Mouse (Mus musculus) urinary bladder, postnatal 36 days (tissue): ENCODE results near the gene Parp16.
"Not testable (repeated sequence)": the region's sequence is repeated elsewhere in the genome, so short reads cannot be mapped to it uniquely, and the experiment has no call there.

ENCODE experiments used
- DNase-seq, 2 experiments: peaks; one replicate each; pipeline ENCODE4 v3.0.0; 2022; ENCODE audit warnings: low spot score in 2 of 2, mixed read lengths in 1 of 2

The Parp16 gene

DNA sequence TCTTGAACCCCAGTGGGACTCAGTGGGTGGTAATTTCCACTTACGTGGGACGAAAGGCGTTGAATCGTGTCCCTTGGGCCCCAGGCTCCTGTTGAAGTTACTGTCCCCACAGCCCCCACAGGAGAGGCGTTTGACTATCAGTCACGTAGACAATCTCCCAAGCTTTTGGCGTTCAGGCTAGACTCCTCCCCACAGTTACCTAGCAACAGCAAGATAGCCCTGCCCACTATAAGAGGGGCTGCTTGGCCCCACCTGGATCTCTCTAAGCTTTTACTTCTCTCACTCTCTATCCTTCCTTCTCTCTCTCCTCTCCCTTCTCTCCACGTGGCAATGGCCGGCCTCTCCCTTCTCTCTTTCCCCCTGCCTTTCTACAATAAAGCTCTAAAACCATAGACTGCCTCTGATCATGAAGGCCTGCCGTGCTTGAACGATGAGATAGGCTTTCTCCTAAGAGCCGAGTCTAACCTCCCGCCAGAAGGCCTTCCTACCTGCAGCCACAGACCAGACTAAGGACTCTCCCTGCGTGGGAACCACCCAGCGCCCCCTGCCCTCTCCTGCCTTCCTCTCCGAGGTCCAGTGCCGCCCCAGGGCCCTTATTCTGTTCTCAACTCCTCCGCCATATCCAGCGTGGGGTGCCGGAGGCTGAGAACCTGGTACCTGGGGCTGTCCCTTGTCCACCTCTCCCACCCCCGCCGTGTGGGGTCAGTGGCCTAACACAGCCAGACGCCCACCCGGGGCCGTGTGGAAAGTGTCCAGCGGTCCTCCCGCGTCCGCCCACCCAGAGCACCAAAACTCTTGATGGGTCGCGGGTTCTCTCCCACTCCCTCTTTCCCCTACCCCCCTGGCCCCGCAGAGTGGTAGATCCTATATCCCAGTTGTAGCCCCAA is 13.4 kb downstream of the Parp16 start:
- no peak for DNase-seq

DNA sequence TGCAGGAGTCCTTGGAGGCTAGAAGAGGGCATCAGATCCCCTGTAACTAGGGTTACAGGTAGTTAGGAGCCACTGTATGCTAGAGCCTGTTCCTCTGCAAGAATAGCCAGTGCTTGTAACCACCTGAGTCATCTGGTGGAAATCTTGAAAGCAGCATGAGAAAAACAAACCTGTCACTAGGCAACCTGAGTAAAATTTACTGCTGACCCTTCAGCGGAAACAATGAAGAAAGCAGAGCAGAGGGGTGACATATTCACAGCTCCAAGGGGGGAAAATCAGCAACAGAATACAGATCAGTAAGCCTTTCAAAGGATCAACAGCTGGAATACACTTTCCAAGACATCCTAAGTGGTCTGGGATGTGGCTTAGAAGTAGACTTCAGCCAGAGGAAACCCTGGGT is 16.4 kb downstream of the Parp16 start:
- no peak for DNase-seq

DNA sequence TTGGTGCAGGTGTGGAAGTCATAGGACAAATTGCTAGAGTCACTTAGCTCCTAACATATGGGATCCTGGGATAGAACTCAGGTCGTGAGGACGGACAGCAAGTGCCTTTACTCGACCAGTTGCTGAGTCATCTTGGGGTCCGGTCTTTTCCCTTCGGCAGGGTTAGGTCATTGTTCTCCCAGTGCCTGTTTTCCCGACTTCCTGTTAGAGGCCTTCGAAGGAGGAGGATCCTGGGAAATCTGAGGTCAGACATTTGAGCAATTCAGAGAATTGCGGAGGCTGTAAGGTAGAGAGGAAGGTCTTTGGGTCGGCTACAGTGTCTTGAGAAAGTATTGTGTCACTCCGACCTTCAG is 19.2 kb downstream of the Parp16 start:
- no peak for DNase-seq

DNA sequence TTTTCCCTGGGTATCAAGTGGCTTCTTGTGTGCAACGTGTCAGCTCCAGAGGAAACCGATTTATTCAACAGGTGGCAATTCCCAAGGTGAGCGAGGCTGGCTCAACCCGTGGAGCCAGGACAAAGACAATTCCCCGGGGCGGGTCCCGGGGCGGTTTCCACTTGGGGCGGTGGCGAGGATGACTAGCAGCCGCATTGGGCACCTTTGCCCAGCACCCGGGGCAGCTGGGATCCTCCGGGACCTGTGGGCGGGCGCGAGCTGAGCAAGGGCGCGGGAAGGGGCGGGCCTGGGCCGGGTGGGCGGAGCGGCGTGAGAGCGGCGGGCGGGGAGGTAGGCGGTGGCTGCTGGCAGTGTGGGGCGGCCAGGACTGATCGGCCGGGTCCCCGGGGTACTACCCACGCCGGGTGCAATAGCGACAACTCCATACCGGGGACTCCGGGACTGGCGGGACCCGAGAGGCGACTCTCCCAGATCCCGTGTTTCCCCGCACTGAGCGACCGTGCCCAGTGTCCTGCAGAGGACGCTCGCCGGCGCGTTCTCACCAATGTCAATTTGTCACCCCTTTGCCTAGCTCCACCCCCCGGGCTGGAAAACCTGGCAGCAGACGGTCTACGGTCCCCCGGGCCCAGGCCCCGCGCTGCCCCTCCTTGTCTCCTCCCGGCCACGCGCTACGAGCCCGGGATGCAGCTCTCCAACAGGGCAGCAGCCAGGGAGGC is 19.8 kb downstream of the Parp16 start:
- DNase-seq, result peak; percentile 78 to 87

DNA sequence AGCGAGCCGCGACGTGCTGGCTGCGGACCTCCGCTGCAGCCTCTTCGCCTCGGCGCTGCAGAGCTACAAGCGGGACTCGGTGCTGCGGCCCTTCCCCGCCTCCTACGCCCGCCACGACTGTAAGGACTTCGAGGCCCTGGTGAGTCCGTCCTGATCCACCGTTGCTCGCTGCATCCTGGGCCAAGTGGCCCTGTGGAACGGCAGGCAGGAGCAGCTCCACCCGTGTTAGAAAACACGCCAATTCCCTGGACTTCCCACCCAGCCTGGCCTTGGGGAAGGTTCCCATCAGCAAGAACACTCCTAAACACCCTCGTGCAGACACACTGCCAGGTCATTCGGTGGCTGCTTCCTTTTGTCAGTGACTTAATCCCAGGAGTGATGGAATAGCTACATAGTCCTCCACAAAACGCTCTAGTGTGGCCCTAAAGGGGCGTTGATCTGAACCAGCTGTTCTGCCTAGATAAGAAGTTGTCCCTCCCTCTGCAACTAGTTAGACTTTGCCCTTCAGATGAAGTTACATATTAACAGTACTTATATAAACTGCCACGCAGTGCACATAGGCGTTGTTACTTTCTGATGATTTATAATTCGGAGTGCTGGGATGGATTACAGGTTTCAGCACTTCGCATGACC is 20.5 kb downstream of the Parp16 start:
- DNase-seq, result no peak

DNA sequence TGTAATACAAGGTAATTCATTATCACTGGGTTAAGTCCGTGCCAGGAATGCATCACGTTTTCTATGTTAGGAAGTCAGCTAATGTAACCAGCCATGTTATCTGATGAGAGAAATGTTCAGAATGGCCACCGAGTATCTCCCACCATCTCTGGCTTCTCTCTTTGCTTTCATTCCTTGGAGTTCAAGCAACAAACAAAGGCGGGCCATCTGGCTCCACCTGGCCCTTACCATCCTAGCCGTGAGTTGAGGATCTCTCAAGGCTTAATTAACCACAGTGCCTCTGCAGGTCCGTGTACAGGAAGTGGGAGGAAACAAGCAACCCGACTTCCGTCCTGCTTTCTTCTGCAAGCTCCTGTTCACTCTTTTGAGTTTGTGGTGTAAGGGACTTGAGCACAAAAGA is 21.8 kb downstream of the Parp16 start:
- no peak for DNase-seq

DNA sequence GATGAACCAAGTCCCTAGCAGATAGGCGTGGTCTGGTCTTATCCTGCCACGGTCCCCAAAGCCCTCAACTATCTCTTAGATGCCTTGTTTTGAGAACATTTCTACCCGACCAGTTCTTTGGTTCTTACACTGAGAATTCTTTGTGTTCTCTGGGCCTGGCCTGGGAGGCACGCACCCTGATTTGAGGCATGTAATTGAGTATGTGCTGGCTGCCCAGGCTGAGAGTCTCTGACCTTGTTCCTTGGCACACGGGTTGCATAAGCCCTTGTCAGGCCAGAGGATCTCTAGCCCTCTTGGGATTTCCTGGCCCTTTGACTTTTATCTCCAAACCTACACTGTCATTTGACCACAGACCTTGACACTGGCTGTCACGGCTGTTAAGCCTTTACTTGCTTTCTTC is 22.5 kb downstream of the Parp16 start:
- no peak for DNase-seq

DNA sequence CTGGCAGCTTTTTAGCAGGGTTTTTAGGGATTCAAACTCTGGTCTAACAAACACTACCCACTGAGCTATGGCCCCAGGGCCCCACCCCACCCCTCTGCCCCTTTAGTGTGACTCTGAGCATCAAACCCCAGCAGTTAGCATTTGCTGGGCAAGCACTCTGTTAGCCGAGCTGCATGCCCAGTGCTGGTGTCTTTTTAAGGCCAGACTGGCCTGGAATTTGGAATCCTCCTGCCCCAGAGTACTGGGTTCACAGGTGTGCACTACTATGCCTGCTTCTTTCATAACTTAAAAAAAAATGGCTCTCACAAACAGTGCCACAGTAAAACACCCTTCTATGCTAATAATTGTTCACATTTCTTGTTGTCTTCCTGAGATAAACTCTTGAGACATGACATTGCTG is 23.8 kb downstream of the Parp16 start:
- DNase-seq, result no peak

DNA sequence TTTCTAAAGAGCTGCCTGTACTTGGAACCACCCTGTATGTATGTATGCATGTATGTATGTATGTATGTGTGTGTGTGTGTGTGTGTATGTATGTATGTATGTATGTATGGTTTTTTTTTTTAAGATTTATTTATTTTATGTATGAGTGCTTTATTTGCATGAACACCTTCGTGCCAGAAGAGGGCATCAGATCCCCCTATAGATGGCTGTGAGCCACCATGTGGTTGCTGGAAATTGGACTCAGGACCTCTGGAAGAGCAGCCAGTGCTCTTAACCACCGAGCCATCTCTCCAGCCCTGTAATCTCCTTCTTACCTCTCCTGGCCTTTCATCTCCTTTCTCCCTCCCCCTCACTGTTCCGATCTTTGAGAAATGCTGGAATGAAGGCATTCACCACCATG is 25.2 kb downstream of the Parp16 start:
- DNase-seq, result not testable (repeated sequence)

DNA sequence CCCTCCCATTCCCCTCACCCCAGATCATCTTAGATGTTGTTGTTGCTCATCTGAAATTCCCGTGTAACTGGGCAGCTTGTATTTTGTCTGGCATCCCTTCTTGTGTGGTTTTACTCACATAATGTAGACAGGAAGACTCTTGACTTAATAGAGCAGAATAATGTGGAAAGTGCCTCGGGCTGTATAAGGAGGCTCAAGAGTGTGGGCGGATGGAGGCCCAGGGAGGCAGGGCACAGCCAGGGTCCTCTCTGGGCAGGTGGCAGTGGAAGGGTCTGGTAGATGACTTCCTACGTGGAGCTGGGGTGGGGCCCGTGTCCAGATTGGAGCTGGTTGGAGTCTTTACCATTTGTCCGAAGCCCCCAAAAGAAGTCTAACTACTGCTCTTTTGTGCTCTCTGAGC is 28.8 kb downstream of the Parp16 start:
- DNase-seq, result no peak

DNA sequence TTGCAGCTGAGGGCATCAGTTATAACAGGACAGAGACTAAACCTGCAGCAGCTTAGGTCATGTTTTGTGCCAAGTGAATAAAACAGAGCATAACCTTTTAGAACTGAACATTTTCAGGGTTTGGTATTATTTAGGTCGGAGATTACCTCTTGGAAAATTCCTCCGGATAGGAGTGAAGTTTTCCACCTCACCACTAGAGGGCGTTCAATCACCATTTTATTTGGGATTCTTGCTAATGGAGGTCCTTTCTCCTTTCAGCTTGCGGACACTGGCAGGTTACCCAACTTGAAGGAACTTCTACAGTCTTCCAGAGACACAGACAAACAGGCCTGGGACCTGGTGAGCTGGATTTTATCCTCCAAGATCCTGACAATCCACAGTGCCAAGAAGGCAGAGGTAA is 30.6 kb downstream of the Parp16 start:
- DNase-seq, result no peak

DNA sequence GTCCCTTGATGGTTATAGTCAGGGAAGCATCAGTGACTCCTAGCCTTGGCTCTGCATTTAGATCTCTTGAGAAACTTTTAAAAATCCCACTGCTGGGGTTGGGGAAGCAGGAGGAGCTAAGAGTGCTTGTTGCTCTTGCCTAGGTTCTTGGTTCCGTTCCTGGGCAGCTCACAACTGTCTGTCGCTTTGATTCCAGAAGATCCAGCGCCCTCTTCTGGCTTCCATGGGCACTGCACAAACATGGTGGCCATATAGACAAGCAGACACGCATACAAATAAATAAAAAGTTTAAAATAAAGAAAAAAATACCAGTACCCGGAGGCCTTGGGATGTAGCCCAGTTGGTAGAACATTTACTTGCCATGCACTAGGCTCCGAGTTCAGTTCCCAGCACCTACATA is 35.1 kb downstream of the Parp16 start:
- DNase-seq, result no peak

DNA sequence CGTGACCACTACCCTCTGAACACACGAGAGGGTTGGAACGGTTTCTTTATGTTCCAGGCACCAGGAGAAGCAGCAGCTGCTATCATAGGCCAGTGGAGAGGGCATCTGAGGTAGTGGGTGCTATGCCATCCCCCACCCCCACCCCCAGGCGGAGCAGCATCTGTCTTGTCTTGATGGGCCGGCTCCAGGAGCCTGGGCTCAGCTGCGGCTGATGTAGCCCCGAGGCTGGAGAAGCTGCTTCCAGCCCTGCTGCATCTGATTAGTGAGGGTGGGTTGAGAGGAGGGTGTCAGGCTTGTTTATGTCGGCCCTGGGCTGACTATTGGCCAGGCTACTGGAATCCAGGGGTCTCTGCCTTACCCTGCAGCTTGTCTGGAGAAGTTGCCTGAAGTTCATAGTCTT is 36.1 kb downstream of the Parp16 start:
- DNase-seq, result no peak

DNA sequence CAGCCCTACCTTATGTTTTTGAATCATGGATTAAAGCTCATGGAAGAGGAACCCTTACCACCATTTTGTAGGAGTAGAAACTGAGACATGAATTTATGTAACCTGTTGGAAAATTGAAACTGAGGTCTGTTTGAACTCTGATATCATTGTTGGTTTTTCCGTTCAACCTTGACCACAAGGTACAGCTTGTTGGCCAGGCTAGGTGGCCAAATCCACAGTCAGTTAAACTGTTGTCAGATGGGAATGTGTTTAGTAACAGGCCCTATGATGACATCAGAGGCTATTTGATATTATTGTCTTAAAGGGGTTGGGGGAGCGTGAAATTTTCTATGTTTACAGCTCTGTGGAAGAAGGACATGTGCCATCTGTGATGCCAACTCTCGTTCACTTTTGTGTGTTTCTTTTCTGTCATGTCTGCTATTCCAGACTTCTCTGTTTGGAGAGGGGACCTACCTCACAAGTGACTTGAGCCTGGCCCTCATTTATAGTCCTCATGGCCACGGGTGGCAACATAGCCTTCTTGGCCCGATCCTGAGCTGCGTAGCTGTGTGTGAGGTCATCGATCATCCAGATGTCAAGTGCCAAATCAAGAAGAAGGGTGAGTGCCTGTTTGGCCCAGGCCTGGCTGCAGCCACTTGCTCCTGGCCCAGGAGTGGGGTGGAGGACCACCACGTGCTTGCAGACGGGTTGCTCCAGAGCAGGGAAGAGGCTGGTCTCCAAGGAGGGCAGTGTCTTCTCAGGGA is 38.3 kb downstream of the Parp16 start:
- DNase-seq, result no peak

DNA sequence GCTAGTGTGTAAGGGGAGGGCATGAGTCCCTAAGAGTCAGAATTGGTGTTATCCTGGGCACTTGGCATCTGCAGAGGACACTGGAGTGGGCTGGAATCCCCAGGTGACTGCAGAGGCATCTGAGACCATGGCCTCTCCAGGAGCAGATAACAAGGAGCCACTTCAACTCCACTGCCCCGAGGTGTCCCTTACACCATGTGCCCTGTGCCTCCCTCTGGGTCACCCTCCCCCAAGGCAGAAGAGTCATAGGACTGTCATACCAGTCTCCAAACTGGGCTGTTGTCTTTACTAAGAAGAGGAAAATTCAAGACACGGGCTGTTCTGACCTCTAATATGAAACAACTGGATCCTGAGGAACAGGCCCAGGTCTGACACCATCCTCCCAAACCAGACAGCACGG is 39.6 kb downstream of the Parp16 start:
- no peak for DNase-seq

DNA sequence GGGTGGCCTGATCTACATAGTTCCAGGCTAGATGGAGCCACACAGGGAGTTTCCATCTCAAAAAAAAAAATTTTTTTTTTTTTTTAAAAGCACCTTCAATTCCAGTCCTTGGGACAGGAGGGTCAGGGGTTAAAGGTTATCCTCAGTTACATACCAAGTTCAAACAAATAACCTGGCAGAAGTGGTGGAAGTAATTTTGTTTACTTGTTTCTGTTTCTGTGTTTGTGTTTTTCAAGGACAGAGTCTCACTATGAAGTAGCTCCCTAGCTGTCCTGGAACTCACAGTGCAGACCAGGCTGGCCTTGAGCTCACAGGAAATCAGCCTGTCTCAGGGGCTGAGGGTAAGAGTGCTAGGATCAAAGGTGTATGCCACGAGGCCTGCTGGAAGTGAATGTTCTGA is 40.4 kb downstream of the Parp16 start:
- DNase-seq, result no peak

DNA sequence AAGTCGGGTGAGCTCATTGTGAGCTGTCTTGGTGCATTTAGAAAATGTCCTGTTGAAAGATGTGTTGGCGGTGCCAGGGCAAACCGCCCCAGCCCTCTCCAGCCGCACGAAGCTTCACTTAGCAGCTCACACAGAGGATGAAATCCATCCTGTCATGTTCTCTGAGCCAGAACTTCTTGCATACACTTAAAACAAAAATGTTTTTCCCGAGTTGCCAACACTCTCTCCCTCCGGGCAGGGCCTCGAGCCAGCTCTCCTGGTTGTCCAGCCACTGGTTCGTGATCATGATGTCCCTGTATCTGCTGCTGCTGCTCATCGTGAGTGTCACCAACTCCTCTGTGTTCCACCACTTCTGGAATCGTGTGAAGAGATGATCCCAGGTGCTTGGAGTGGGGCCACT is 42.5 kb downstream of the Parp16 start:
- DNase-seq, result peak in 1 of 2 experiments; percentile 42

DNA sequence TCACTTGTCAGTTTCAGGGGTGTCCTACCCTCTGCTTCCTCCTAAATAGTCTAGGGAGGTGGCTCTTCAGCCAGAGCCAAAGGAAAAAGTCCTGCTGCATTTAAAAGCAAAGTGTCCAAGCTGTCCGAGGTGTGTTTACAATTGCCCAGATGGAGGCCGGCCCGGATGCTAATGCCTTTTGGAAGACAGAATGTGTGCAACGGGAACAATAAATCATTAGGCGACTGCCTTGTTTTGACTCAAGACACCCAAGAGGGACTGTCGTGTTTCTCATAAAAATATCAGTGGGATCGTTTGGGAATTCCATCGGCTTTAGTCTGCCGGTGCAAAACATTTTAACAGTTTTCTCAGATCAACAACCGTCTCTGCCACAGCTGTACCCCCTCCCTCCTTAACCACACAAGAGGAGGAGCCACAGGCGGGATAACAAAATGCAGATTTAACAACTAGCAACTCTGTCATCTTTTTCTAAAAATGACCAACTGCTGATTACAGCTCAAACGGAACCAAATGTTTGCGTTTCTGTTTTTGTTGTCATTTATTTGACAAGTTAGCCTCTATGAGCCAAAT is 43.1 kb downstream of the Parp16 start:
- DNase-seq, result peak in 1 of 2 experiments; percentile 53

DNA sequence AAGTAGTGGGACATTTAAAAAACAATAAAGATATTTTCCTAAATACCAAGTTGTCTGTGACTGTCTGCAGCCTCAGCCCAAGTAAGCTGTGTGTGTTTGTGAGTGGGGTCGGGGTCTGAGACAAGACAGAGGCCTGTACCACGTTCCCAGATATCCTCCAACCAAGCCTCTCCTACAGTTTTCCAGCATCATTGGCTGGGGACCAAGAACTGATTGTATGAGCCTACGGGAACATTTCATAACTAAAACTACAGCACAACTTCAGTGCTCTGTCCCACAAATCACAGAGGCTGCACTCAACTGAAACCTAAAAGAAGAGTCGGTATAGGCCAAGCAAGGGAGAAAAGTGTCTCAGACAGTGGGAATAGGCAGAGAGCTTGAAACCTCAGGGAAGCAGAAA is 44.0 kb downstream of the Parp16 start:
- DNase-seq, result no peak

DNA sequence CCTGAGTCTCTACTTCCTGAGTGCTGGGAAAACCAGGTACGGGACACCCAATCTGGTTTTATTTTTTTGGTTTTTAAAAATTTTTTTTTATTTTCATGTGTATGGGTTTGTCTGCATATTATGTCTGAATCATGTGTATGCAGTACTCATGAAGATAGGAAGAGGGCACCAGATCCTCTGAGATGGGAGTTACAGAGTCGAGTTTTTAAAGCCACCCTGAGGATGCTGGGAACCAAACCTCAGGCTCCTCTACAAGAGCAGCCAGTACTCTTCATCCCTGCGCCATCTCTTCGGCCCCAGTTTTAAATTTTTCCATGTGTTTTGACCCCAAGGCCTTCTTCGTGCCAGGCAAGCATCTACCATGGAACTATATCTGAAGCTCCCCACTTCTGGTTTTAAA is 44.6 kb downstream of the Parp16 start:
- no peak for DNase-seq

DNA sequence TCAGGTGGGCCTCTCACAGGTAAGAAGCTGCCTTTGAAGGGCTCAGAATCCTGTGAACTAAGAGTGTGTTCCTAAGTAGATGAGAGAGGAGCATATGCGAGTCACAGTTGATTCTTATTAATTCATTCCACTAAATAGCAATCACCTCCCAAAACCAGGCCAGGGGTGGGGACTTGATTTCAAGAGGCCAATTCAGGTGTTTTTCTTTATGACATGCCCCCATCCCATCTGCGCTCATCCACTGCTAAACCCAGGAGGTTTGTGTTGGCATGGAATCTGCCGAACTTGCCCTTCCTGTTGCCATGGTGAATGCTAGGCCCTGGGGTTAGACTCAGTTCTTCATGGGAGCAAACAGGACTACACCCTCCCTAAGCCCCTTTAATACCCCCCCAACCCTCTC is 45.4 kb downstream of the Parp16 start:
- DNase-seq, result no peak

DNA sequence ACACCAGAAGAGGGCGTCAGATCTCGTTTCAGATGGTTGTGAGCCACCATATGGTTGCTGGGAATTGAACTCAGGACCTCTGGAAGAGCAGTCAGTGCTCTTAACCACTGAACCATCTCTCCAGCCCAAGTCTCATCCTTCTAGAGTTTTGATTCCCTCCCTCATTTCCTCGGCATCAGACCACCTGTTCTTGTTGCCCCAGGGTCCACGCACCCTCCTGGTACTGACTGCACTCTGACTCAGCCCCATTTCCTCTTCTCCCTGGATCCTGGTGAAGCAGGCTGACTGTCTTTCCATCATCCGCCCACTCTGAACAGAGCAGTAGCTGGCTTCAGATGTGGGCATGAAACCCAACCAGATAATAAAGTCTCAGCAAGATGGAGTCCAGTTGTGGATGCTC is 46.8 kb downstream of the Parp16 start:
- no peak for DNase-seq
